Mouse (Mus musculus) fat pad, adult 2 months (tissue): ENCODE data around the gene AC124108.1.

Source experiments
- DNase-seq: peaks from one replicate; pipeline ENCODE4 v3.0.0-alpha.2; 2011; ENCODE audit warnings: low read depth, low spot score; ENCODE audit errors: extremely low read depth

Gene AC124108.1

DNA sequence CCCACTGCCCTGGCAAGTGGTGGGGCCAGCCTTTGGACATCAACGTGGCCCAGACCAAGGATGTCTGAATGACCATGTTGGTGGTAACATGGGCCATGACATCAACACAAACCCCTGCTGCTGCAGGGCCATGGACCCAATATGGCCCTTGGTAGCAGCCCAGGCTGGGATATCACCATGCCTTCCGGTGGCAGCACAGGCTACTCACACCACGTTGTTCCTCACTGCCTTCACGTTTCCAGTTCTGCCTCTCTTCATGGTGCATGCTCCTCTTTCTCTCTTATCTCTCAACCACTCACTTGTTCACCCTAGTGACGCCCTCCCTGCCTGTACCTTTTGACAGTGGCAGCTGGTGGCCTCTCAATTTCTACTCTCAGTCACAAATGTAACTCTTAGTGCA, 53.8 kb downstream of the AC124108.1 start:
- no peak for DNase-seq

DNA sequence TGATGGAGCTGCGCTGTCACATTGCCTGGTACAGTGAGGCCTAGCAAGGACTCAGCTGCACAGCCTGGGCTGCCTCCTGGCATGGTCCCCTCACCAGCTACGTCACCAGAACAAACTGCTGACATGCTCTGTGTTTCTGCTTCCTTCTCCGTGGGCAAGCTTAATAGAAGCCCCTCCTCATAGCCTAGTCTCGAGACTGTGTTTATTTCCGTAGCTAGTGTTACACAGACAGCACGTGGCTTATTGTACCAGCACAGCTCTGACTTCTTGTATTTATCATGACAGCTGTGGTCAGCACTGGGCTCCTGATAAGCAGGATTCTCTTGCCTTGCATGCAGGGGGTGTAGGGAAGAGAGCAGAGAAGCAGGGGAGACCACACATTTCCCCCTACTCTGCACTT, 54.9 kb downstream of the AC124108.1 start:
- DNase-seq: no peak

DNA sequence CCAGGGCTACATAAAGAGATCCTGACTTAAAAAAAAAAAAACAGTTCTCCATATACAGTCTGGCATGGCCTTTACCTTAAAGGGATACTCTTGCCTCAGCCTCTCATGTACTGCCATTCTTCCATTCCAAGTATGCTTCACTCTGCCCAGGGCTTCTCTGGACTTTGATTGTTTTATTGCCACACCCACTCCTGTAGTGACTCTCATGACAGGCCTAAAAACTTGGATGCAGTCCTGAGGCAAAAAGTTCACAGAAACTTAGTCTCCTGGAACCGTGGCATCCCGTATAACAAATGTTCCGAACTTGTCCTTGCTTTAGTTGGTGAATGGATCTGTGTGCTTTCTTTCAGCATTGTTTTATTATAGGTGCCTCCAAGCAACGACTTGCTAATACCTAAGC, 55.4 kb downstream of the AC124108.1 start:
- no peak for DNase-seq

DNA sequence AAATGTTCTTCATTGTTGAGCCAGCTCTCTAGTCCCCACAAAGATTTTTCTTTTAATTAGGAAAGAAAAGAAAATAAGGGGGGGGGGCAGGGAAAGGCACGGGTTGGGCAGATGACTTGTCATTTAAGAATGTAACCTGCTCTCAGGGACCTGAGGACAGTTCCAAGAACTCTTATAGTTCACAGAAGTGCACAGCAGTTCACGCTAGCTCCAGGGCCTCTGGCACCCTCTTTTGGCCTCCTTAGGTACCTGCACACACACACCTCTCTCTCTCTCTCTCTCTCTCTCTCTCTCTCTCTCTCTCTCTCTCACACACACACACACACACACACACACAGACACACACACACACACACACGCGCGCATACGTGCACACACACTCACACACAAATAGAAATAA, 63.2 kb downstream of the AC124108.1 start:
- no peak for DNase-seq
